Mouse (Mus musculus): ENCODE measurements around the gene Ier5. TPM values are rescaled to one million over a fixed set of nuclear protein-coding genes. Genes with fewer than 3 reads are reported as not detected.
A peak's percentile ranks its signal among the peaks of the same experiment; 100 is the strongest.

Gene Ier5
- total and polyA plus RNA-seq, 2 experiments, result 2.6 to 2.8 TPM

DNA sequence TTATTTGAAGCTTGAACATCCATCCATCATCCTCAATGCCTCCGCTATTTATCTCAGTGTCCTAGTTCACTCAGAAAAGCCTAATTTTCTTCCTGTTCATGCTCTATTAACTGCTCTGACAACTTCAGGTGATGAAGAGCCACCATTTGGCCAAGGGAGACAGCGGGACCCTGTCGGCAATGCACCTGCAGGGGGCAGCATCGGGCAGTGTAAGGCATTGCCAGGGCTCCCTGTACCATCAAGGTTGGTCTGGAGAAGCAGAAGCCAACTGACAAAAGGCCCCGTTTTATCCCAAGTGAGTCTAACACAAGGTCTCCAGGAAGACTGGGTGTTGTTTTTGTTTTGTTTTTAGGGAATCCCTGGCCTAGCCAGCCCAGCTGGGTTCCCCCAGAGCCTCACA lies 50.5 kb downstream of the Ier5 start:
- Histone ChIP-seq H3K79me2 (ENCODE audit: control insufficient read depth, insufficient read depth, low read length) (no peaks in the 10 kb centered on the region), H3K4me3 (ENCODE audit: insufficient read depth, low read depth, low read length) (no peak overlapping the region), H3K4me1 (ENCODE audit: control insufficient read depth, insufficient read depth, low read length) (no peaks in the 10 kb centered on the region), H3K9ac (ENCODE audit: low read depth, low read length) (no peak overlapping the region), H3K27ac (replicated peaks; ENCODE audit: insufficient read depth, low read depth, low read length) (no peak overlapping the region), H3K27me3 (ENCODE audit: control insufficient read depth, insufficient read depth, low read length) (no peaks in the 10 kb centered on the region), H3K36me3 (ENCODE audit: control insufficient read depth, insufficient read depth, low read length) (no peaks in the 10 kb centered on the region)
- no peak for TF ChIP-seq POLR2A (IDR thresholded peaks at IDR 0.05; ENCODE audit: extremely low read depth, insufficient read depth, low read length)
- peak; percentile 99 for TF ChIP-seq CTCF (IDR thresholded peaks at IDR 0.05; ENCODE audit: low read depth, low read length)
- 8% methylated on average over 5 of the region's 5 CpGs for WGBS
- DNase-seq (ENCODE audit: extremely low read depth, low read depth, low spot score), result peak; percentile 53

Other genes with a start within 250 kb of the Ier5 start
- gene Cacna1e, start 215.1 kb downstream of the Ier5 start, total RNA-seq (2014; rRNA removed), result 0.09 and 0.27 TPM in 2 replicates
- gene Cacna1e, start 215.1 kb downstream of the Ier5 start, polyA plus RNA-seq (2012; rRNA removed), result 0.01 and 0.09 TPM in 2 replicates
- 3.2 and 6.3 TPM in 2 replicates for gene Mr1, start 47.2 kb upstream of the Ier5 start, total RNA-seq (2014; rRNA removed)
- gene Mr1, start 47.2 kb upstream of the Ier5 start, polyA plus RNA-seq (2012; rRNA removed), result 1.1 and 1.6 TPM in 2 replicates
- gene Stx6, start 59.1 kb upstream of the Ier5 start, total RNA-seq (2014; rRNA removed), result 10.3 and 11.7 TPM in 2 replicates
- 10.1 and 13.1 TPM in 2 replicates for gene Stx6, start 59.1 kb upstream of the Ier5 start, polyA plus RNA-seq (2012; rRNA removed)
- gene BC034090, start 144.8 kb upstream of the Ier5 start, total RNA-seq (2014; rRNA removed), result 0.09 and 0.20 TPM in 2 replicates
- 0.33 and 0.50 TPM in 2 replicates for gene BC034090, start 144.8 kb upstream of the Ier5 start, polyA plus RNA-seq (2012; rRNA removed)

All from liver, adult 2 months (tissue).